Mouse (Mus musculus) cerebellum, postnatal 4 days (tissue): ENCODE data around the gene Stab2.

Experiments
- DNase-seq, 2 experiments: peaks; one replicate each; pipeline ENCODE4 v3.0.0; 2022; ENCODE audit warnings: low spot score in 2 of 2, mixed read lengths in 1 of 2

Gene Stab2

DNA sequence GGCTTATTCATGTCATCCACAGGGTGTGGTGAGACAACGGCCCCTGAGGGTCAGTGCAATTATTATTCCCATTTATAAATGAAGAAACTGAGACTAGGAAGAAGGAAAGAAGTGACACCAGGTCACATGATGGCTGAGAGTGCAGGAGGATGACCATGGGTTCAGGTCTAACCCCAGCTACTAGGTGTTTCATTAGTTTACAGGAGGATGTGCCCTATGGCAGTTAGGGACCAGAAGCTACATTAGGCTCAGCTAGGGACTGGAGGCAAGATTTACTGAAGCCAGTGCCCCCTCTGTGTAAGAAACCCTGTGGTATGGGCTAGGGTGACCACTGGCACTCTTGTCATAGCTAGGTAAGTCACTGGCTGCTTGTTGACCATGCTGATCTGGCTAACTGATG, 116.8 kb downstream of the Stab2 start:
- no peak for DNase-seq

DNA sequence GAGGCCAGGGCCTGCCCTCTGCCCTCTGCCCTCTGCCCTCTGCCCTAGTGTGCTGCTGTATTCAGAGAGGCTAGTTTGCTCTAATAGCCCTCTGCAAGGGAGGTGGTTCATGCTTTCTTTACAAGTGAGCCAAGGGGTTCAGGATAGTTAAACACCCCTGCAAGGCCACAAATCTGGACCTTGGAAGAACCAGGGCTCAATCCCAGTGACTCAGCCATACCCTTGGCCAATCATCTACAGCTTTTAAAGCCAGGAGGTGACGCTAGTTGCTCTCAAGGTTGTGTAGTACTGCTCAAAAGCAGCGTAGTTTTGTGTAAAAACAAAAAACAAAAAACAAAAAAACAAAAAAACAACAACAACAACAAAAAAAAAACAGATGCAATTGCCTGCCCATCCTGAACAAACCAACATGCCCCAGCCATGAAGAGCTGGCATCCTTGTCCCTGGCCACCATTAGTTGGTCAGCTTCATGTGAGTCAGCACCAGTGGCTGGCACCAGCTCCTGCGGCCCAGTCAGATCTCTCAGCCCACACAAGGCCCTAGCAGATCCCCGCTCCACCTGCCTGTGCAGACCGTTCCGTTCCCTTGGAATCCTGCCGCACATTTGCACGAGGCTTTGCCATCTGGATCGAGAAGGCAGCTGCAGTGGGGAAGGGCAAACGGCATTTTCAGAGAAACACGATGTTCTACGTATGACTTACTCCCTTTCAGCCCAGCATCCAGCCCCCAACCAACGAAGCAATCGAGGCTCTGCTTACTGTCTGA, 117.5 kb downstream of the Stab2 start:
- DNase-seq: no peak

- no peak for DNase-seq
Measured at GRCm38 (mm10) chr10:86889440-86889839, 118.4 kb downstream of the Stab2 start.

DNA sequence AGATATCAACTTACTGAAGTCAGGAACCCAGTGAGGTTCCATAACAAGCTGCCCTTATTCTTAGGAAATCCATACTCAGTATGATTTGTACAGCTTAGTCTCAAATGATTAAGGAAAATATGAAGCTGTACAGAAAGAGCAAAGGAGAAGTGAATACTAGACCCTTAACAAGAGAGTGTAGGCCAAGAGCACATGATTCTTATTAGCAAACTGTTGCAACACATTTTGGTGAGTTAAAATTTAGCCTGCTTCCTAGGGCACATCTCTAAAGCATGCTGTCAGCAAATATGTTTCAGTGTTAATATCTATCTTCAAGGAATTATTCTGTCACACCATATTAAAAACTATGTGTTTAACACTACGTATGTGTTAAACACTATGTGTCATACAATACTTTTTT, 121.4 kb downstream of the Stab2 start:
- no peak for DNase-seq

- DNase-seq: no peak
Measured at GRCm38 (mm10) chr10:86881448-86881847, 126.4 kb downstream of the Stab2 start.

DNA sequence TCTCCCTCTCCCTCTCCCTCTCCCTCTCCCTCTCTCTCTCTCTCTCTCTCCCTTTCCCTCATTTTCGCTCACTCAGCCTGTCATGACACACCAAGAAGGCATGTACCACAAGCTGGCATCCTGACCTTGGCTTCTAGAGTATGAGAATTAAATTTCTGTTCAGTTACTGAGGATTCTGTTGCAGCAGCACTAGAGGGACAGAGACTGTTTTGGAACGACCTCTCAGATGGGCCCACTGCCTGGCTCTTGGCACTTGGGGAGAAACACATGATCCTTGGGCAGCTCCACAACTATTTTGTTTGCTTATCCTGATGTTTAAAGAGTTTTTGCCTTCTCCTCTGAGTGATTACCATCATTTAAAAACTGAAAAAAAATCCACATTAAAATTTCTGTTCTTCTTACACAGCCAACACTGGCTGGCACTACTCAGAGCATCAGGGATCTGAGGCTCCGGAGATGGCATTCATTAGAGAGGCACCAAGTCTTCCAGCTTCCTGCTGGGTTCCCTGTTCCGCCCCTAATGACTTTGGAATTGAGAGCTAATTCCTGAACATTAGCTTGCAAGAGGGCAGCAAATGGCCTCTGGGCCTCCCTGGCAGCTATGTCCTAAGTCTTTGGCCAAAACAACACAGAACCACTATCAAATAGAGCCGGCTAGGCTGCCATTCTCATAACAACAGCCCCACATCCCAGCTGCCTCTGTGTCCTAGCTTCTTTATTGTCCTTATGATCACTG, 127.6 kb downstream of the Stab2 start:
- peak in 1 of 2 experiments; percentile 24 for DNase-seq

GRCm38 (mm10) chr10:86878721-86879120, 129.1 kb downstream of the Stab2 start:
- DNase-seq: no peak

GRCm38 (mm10) chr10:86872591-86872990, 135.2 kb downstream of the Stab2 start:
- DNase-seq: no peak

DNA sequence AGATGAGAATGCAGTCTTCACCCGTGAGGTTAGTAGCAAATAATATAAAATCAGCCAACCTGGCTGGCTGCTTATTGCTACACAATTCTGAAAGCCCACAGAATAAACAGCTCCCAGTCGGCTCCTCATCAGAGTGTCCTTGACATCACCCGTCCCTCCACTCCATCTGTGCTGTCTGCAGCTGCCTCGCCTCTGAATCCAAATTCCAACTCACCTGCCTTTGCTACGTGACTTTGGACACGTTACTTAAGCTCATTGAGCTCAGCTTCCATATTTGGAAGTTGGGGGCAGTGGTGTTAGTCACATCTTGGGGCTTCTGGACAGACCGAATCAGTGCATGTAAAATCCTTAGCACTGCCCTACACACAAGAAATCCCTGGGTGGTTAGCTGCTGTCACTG, 135.7 kb downstream of the Stab2 start:
- DNase-seq: no peak

DNA sequence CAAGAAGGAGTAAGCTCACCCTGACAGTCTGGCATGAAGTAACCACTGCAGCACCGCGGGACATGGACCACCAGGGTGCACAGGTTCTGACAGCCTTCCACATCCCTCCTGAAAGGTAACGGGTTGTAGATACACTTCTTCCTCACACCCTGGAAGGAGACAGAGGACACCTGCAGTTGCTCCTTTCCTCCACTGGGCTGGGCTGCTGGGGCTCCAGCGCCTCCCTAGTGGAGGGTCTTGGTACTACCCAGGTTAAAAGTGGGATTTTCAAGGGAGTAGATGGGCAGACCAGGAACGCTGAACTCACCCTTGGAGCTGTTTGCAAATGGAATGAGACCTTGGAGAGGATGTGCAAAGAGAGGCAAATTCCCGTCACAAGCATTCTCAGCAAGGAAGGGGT, 144.4 kb downstream of the Stab2 start:
- DNase-seq: no peak

- DNase-seq: no peak
Measured at GRCm38 (mm10) chr10:86862496-86862895, 145.3 kb downstream of the Stab2 start.

DNA sequence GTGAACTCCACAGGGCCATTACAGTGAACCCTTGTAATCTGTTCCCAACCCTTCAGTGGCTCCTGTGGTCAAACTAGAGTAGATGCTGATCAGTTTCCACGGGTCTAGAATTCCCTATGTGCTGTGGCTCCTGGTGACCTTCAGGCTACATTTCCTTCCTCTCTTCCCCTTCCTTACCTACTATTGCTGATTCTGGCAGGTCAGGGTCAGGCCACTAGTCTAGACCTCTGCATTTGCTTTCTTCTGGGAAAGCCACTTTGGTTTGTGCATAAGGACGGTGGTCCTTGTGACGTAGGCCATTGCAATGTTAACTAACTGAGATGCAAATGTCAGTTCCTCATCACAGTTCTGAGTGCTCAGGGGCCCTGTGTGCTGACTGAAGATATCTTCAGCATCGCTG, 147.4 kb downstream of the Stab2 start:
- DNase-seq: no peak

GRCm38 (mm10) chr10:86853433-86853832, 154.4 kb downstream of the Stab2 start:
- DNase-seq: no peak

- no peak for DNase-seq
Measured at GRCm38 (mm10) chr10:86852160-86852559, 155.7 kb downstream of the Stab2 start.

GRCm38 (mm10) chr10:86849508-86849907, 158.3 kb downstream of the Stab2 start:
- no peak for DNase-seq

- no peak for DNase-seq
Measured at GRCm38 (mm10) chr10:86849087-86849486, 158.7 kb downstream of the Stab2 start.

- DNase-seq: no peak
Measured at GRCm38 (mm10) chr10:86846926-86847467, 160.8 kb downstream of the Stab2 start.

GRCm38 (mm10) chr10:86842659-86843058, 165.2 kb downstream of the Stab2 start:
- no peak for DNase-seq

- DNase-seq: no peak
Measured at GRCm38 (mm10) chr10:86838827-86839226, 169.0 kb downstream of the Stab2 start.

DNA sequence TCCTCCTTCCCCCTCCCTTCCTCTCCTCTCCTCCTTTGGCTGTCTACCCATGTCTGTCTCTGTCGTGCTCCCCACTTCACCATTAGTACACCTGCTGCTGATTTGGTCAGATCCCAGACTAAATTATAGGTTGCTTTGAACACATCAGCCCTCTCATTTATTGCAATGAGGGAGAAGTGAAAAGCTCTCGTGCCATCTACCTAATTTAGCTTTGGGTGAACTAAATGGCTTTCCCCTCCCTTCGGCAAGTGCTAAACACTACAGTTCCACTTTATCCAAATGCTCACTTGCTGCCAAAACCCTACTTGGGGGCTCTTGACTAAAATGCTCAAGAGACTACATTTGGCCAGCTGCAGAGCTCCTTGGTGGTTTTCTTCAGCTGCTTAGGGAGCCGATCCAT, 171.0 kb downstream of the Stab2 start:
- DNase-seq: no peak

GRCm38 (mm10) chr10:86829515-86829914, 178.3 kb downstream of the Stab2 start:
- DNase-seq: no peak

DNA sequence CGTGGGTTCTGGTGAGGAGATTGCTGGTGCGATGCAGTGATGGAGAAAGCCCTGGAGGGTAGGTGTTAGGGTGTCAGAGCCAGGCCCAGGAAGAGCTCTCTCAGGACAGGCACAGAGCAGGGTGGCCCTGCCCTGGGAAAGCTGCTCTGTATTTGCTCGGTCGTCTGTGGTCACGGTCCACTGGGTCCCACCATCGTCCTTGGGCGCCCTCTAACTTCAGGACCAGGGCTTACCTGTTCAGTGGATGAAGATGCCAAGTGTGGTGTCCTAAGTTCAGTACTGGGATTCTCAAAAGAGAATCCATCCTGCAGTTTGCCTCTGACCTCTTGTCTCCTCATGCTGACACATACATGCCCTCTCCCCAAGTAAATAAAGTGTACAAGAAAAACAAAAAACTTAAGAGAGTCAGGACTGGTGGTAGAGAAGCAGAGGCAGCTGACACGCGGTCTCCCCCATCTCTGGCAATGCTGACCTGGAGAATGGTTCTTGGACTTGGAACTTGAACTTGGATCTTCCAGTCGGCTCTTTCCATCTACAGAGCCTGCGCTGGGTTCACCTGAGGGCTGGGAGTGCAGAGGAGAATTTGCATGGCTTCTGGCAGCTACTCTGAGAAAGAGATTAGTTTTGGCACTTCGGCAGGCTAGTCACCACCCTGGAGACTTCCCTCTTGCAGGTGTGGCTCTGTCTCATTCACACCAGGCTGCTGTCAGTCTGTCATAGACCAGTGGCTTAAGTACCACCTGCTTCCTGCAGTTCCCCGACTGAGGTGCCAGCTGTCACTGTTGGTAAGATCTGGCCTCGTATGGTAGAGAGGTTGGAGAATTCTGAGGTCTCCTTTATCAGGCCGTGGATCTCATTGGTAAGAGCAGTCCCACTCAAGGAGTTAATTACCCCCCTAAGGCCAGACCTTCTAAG, 179.3 kb downstream of the Stab2 start:
- no peak for DNase-seq
